Mouse (Mus musculus): Measurements from ENCODE around the gene Sgsm2. TPM values are rescaled to one million over a fixed set of nuclear protein-coding genes. Genes with fewer than 3 reads are reported as not detected.

The Sgsm2 gene
- polyA plus RNA-seq, 1 experiment from 2014 or later = 2.5 TPM

DNA sequence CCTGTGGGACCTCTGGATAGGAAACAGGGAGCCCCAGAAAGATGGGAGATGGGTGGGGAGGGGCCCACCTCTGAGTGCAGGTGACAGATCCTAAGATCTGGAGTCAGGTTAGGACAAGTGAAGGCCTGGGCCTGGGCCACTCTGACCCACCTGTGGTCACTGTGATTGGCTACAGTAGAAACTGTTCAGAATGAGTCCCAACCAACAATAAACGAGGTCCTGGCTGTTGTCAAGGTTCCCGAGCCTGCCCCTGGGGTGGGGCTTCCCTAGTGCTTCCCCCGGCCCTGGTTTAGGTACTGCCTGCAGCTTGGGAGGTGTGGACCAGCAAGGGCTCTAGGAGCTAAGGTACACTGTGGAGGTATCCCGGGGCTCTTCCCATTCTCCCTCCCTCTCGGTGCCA lies 53.1 kb downstream of the Sgsm2 start:
- WGBS = 59% methylated on average over 5 of the region's 5 CpGs
- Histone ChIP-seq H3K4me2 (ENCODE audit: low read depth, low read length) (no peak overlapping the region), H3K9ac (replicated peaks; ENCODE audit: low read length) (no peak overlapping the region)

DNA sequence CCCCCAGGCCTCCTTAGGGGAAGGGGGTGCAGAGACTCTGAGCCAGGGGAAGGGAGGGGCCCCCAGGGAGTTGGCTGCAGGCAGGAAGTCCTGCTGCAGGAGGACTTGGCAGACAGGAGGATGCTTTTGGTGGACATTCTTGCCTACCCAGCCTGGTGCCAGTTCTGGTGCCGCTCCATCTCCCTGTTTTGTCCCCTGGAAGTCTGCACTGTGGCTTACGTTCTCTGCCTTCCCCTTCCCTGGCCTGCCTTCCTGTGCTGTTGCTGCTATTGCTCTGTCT lies 53.5 kb downstream of the Sgsm2 start:
- H3K36me3 ChIP-seq (replicated peaks; ENCODE audit: control insufficient read depth, insufficient read depth, low read depth, low read length) = peaks cover 7% of the 10 kb centered on the region
- ATAC-seq (replicated peaks; ENCODE audit: insufficient number of reproducible peaks, low FRiP score, low TSS enrichment, low read depth) = no peak
- no peak overlapping the region for H3K27ac ChIP-seq (replicated peaks; ENCODE audit: low read depth, low read length)
- 84% methylated on average over 2 of the region's 2 CpGs for WGBS
- no peak overlapping the region for H3K4me2 ChIP-seq (ENCODE audit: low read depth, low read length)
- no peak for DNase-seq (ENCODE audit: low spot score)
- no peaks in the 10 kb centered on the region for H3K27me3 ChIP-seq (ENCODE audit: control insufficient read depth, insufficient read depth, low read length)
- H3K4me3 ChIP-seq (ENCODE audit: low read depth, low read length) = no peak overlapping the region
- peaks cover 4% of the 10 kb centered on the region; the same call in 1 of the 2 replicates for H3K4me1 ChIP-seq (ENCODE audit: control insufficient read depth, insufficient read depth, low read length)
- H3K9me3 ChIP-seq (replicated peaks; ENCODE audit: control insufficient read depth, low read length) = no peaks in the 10 kb centered on the region
- H3K9ac ChIP-seq (replicated peaks; ENCODE audit: low read length) = no peak overlapping the region

More for the DNA sequence above, 53.1 kb downstream of the Sgsm2 start:
- Histone ChIP-seq H3K4me3 (ENCODE audit: low read depth, low read length) (no peak overlapping the region), H3K4me1 (ENCODE audit: control insufficient read depth, insufficient read depth, low read length) (peaks cover 4% of the 10 kb centered on the region; the same call in 1 of the 2 replicates), H3K36me3 (replicated peaks; ENCODE audit: control insufficient read depth, insufficient read depth, low read depth, low read length) (peaks cover 7% of the 10 kb centered on the region), H3K27ac (replicated peaks; ENCODE audit: low read depth, low read length) (no peak overlapping the region), H3K27me3 (ENCODE audit: control insufficient read depth, insufficient read depth, low read length) (no peaks in the 10 kb centered on the region), H3K9me3 (replicated peaks; ENCODE audit: control insufficient read depth, low read length) (no peaks in the 10 kb centered on the region)
- no peak for ATAC-seq (replicated peaks; ENCODE audit: insufficient number of reproducible peaks, low FRiP score, low TSS enrichment, low read depth)
- DNase-seq (ENCODE audit: low spot score) = no peak

DNA sequence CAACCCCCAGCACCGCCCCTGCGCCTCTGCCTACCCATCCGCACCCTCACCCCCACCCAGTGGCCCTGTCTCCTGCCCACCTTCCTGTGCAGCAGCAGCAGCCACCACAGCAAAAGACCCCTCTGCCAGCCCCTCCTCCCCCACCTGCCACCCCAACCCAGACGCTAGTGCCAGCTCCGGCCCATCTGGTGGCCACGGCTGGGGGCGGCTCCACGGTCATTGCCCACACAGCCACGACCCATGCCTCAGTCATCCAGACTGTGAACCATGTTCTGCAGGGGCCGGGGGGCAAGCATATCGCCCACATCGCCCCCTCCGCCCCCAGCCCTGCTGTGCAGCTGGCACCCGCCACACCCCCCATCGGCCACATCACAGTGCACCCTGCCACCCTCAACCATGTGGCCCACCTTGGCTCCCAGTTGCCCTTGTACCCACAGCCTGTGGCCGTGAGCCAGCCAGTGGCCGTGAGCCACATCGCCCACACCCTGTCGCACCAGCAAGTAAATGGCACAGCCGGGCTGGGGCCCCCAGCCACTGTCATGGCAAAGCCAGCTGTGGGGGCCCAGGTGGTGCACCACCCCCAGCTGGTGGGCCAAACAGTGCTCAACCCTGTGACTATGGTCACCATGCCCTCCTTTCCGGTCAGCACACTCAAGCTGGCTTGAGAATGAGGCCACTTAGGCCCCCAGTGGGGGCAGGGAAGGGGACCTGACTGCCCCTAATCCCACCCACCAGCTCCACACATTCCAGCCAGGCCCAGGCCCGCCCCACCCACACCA lies 54.0 kb downstream of the Sgsm2 start:
- peaks cover 7% of the 10 kb centered on the region for H3K36me3 ChIP-seq (replicated peaks; ENCODE audit: control insufficient read depth, insufficient read depth, low read depth, low read length)
- WGBS = 89% methylated on average over 18 of the region's 22 CpGs
- DNase-seq (ENCODE audit: low spot score) (no peak), ATAC-seq (replicated peaks; ENCODE audit: insufficient number of reproducible peaks, low FRiP score, low TSS enrichment, low read depth) (no peak)
- H3K9me3 ChIP-seq (replicated peaks; ENCODE audit: control insufficient read depth, low read length) = no peaks in the 10 kb centered on the region
- no peaks in the 10 kb centered on the region for H3K27me3 ChIP-seq (ENCODE audit: control insufficient read depth, insufficient read depth, low read length)
- H3K4me3 ChIP-seq (ENCODE audit: low read depth, low read length) = no peak overlapping the region
- no peak overlapping the region for H3K9ac ChIP-seq (replicated peaks; ENCODE audit: low read length)
- H3K4me1 ChIP-seq (ENCODE audit: control insufficient read depth, insufficient read depth, low read length) = peaks cover 4% of the 10 kb centered on the region; the same call in 1 of the 2 replicates
- H3K4me2 ChIP-seq (ENCODE audit: low read depth, low read length) = no peak overlapping the region
- no peak overlapping the region for H3K27ac ChIP-seq (replicated peaks; ENCODE audit: low read depth, low read length)

DNA sequence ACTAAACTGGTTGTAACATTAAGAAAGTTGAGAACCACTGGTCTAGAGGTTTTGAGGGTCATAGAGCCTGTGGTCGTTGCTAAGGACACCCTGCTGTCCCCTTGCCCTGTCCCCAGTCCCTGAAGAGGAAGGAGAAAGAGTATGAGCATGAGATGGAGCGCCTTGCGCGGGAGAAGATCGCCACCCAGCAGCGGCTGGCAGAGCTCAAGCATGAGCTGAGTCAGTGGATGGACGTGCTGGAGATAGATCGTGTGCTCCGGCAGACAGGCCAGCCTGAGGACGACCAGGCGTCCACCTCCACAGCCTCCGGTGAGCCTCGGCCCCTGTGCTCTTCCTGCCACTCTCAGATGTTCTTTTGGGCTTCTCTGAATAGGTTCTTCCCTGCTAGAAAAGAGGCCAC lies 54.8 kb downstream of the Sgsm2 start:
- ATAC-seq (replicated peaks; ENCODE audit: insufficient number of reproducible peaks, low FRiP score, low TSS enrichment, low read depth) (no peak), DNase-seq (ENCODE audit: low spot score) (no peak)
- Histone ChIP-seq H3K4me2 (ENCODE audit: low read depth, low read length) (no peak overlapping the region), H3K4me1 (ENCODE audit: control insufficient read depth, insufficient read depth, low read length) (peaks cover 7% of the 10 kb centered on the region), H3K36me3 (replicated peaks; ENCODE audit: control insufficient read depth, insufficient read depth, low read depth, low read length) (peaks cover 7% of the 10 kb centered on the region), H3K9me3 (replicated peaks; ENCODE audit: control insufficient read depth, low read length) (no peaks in the 10 kb centered on the region), H3K9ac (replicated peaks; ENCODE audit: low read length) (no peak overlapping the region), H3K27me3 (ENCODE audit: control insufficient read depth, insufficient read depth, low read length) (no peaks in the 10 kb centered on the region), H3K4me3 (ENCODE audit: low read depth, low read length) (no peak overlapping the region), H3K27ac (replicated peaks; ENCODE audit: low read depth, low read length) (no peak overlapping the region)
- WGBS = 91% methylated on average over 13 of the region's 13 CpGs

DNA sequence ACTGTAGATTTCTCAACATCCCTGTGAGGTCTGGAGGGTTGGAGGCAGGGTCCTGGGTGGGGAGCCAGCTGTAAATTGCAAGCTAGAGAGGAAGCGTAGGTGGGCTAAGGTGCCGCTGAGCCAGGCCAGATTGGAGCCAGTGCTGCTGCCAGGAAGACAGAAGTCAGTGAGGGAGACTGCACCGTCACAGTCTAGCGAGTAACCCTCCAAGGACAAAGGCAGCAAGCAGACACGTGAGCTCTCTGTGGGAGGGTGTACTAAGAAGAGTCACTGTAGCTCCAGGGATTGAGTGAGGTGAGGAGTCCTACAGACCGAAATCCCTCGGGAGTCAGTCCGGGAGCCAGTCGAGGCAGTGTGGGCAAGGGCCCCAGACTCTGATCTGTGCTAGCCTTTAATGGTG lies 55.5 kb downstream of the Sgsm2 start:
- H3K4me3 ChIP-seq (ENCODE audit: low read depth, low read length) = no peak overlapping the region
- H3K27me3 ChIP-seq (ENCODE audit: control insufficient read depth, insufficient read depth, low read length) = no peaks in the 10 kb centered on the region
- ATAC-seq (replicated peaks; ENCODE audit: insufficient number of reproducible peaks, low FRiP score, low TSS enrichment, low read depth) (no peak), DNase-seq (ENCODE audit: low spot score) (no peak)
- H3K36me3 ChIP-seq (replicated peaks; ENCODE audit: control insufficient read depth, insufficient read depth, low read depth, low read length) = peaks cover 7% of the 10 kb centered on the region
- no peak overlapping the region for H3K4me2 ChIP-seq (ENCODE audit: low read depth, low read length)
- H3K27ac ChIP-seq (replicated peaks; ENCODE audit: low read depth, low read length) = no peak overlapping the region
- H3K9me3 ChIP-seq (replicated peaks; ENCODE audit: control insufficient read depth, low read length) = no peaks in the 10 kb centered on the region
- H3K4me1 ChIP-seq (ENCODE audit: control insufficient read depth, insufficient read depth, low read length) = peaks cover 7% of the 10 kb centered on the region
- 75% methylated on average over 9 of the region's 9 CpGs for WGBS
- H3K9ac ChIP-seq (replicated peaks; ENCODE audit: low read length) = no peak overlapping the region

DNA sequence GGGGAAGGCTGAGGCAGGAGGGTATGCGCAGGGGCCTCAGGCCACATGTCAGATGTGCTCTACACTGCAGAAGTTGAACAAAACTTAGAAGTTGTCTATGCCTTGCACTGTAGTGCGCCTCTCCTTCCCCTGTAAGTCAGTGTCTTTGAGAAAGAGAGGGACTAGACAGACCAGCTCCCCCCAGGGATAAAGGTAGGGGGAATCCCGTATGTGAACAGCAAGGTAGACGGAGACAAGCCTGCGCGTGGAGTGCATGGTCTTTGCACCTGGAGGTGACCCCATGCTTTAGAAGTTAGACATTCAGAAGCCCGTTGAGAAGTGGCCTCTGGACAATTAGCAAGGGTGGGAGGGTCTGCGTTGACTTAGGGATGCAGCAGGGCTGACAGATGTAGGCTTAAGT lies 56.1 kb downstream of the Sgsm2 start:
- DNase-seq (ENCODE audit: low spot score) (no peak), ATAC-seq (replicated peaks; ENCODE audit: insufficient number of reproducible peaks, low FRiP score, low TSS enrichment, low read depth) (no peak)
- H3K27me3 ChIP-seq (ENCODE audit: control insufficient read depth, insufficient read depth, low read length) = no peaks in the 10 kb centered on the region
- H3K36me3 ChIP-seq (replicated peaks; ENCODE audit: control insufficient read depth, insufficient read depth, low read depth, low read length) = peaks cover 7% of the 10 kb centered on the region
- H3K4me2 ChIP-seq (ENCODE audit: low read depth, low read length) = no peak overlapping the region
- H3K9me3 ChIP-seq (replicated peaks; ENCODE audit: control insufficient read depth, low read length) = no peaks in the 10 kb centered on the region
- peaks cover 7% of the 10 kb centered on the region for H3K4me1 ChIP-seq (ENCODE audit: control insufficient read depth, insufficient read depth, low read length)
- WGBS = 88% methylated on average over 8 of the region's 8 CpGs
- H3K4me3 ChIP-seq (ENCODE audit: low read depth, low read length) = no peak overlapping the region
- H3K9ac ChIP-seq (replicated peaks; ENCODE audit: low read length) = no peak overlapping the region
- H3K27ac ChIP-seq (replicated peaks; ENCODE audit: low read depth, low read length) = no peak overlapping the region

DNA sequence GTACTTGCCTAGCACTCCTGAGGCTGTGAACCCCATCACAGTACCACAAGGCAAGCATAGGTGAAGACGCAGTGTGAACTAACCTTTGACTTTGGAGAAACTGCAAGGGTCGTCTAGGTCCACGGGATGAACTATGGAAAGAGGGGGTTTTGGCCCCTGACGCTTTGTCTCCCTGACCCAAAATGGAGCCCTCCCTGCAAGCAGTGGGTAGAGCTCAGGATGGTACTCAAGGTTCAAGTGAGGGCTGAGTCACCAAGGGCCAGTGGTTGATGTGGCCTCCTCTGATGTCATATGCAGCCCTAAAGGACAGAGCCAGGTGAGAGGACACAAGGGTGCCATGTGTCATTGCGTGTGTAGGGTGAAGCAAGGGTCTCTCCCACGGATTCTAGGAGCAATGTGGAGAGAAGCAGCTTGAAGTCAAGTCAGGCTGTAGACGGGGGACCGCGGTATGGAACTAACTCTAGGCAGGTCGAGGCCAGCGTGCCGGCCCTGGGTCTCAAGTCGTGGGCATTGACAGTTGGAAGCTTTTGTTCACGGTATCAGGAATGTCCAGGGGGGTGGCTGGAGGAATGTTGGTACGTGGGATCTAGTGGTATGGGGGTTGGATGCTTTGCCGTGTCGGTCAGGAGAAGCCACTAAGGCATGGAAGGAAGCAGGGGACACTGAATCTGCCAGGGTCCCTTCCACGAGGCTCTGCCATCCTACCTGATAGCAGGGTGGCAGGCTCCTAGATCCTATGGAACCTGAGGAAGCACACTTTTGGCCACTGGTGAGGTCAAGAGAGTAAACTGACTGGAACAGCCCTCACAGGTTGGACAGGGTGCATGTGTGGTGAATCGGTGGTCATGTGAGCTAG lies 56.8 kb downstream of the Sgsm2 start:
- H3K4me3 ChIP-seq (ENCODE audit: low read depth, low read length) = no peak overlapping the region
- H3K36me3 ChIP-seq (replicated peaks; ENCODE audit: control insufficient read depth, insufficient read depth, low read depth, low read length) = peaks cover 7% of the 10 kb centered on the region
- no peak for ATAC-seq (replicated peaks; ENCODE audit: insufficient number of reproducible peaks, low FRiP score, low TSS enrichment, low read depth)
- DNase-seq (ENCODE audit: low spot score) = no peak
- H3K9ac ChIP-seq (replicated peaks; ENCODE audit: low read length) = no peak overlapping the region
- no peaks in the 10 kb centered on the region for H3K27me3 ChIP-seq (ENCODE audit: control insufficient read depth, insufficient read depth, low read length)
- 93% methylated on average over 19 of the region's 19 CpGs for WGBS
- H3K27ac ChIP-seq (replicated peaks; ENCODE audit: low read depth, low read length) = no peak overlapping the region
- H3K9me3 ChIP-seq (replicated peaks; ENCODE audit: control insufficient read depth, low read length) = no peaks in the 10 kb centered on the region
- peaks cover 7% of the 10 kb centered on the region for H3K4me1 ChIP-seq (ENCODE audit: control insufficient read depth, insufficient read depth, low read length)
- no peak overlapping the region for H3K4me2 ChIP-seq (ENCODE audit: low read depth, low read length)

DNA sequence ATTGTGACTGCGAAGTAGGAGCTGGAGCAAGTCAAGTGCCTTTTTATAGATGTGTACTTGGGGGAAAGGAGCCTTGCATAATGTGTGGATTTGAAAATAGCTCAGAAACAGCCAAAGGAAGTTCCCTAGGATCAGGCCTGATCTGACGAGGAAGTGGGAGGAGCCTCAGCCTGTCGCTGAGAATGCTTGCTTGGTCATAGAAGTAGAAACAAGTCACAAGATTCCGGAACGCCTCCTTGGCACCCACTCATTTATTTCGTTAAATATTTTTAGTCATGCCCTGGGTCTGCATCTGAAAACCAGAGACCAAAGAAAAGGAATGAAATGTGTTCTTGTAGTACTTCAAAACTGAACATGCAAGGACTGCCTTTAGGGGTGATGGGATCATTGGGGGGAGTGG lies 57.9 kb downstream of the Sgsm2 start:
- Histone ChIP-seq H3K27ac (replicated peaks; ENCODE audit: low read depth, low read length) (no peak overlapping the region), H3K9ac (replicated peaks; ENCODE audit: low read length) (no peak overlapping the region), H3K4me2 (ENCODE audit: low read depth, low read length) (0 out of 2 replicates have a peak overlapping the region, but pooled peaks have one; percentile 91), H3K4me3 (ENCODE audit: low read depth, low read length) (peak overlapping the region; percentile 53; the same call in 1 of the 2 replicates), H3K4me1 (ENCODE audit: control insufficient read depth, insufficient read depth, low read length) (peaks cover 7% of the 10 kb centered on the region), H3K36me3 (replicated peaks; ENCODE audit: control insufficient read depth, insufficient read depth, low read depth, low read length) (peaks cover 7% of the 10 kb centered on the region), H3K27me3 (ENCODE audit: control insufficient read depth, insufficient read depth, low read length) (no peaks in the 10 kb centered on the region), H3K9me3 (replicated peaks; ENCODE audit: control insufficient read depth, low read length) (no peaks in the 10 kb centered on the region)
- WGBS = 48% methylated on average over 6 of the region's 6 CpGs
- no peak for DNase-seq (ENCODE audit: low spot score)
- no peak for ATAC-seq (replicated peaks; ENCODE audit: insufficient number of reproducible peaks, low FRiP score, low TSS enrichment, low read depth)
